Mouse (Mus musculus) adrenal gland (tissue): ENCODE measurements around the gene Sap30l.

ENCODE experiments used
- intact Hi-C: fragments of 180-260 bp; cut with DNase I; formaldehyde crosslinking; loops from one replicate; pipeline ENCODE4 v1.15.1; 2025
- long read RNA-seq, 2 experiments: library from polyadenylated mRNA; unstranded; transcript quantifications; one replicate each; pipeline ENCODE4 v2.0.0; 2020; ENCODE audit warnings: borderline replicate concordance in 1 of 2; ENCODE audit not compliant: insufficient replicate concordance in 1 of 2

The Sap30l gene
- long read RNA-seq, experiment 1, partial matches to known transcripts, result 3 of 9 reads
- long read RNA-seq, experiment 1, other reads (novel, unspliced or antisense), result 4 of 9 reads
- long read RNA-seq, experiment 2, transcript Sap30l-201 (4 exons, 1,151 nt), result major isoform, 7 of 8 reads
- long read RNA-seq, experiment 2, partial matches to known transcripts, result 1 of 8 reads
- long read RNA-seq, experiment 2, other reads (novel, unspliced or antisense), result 0 of 8 reads

DNA sequence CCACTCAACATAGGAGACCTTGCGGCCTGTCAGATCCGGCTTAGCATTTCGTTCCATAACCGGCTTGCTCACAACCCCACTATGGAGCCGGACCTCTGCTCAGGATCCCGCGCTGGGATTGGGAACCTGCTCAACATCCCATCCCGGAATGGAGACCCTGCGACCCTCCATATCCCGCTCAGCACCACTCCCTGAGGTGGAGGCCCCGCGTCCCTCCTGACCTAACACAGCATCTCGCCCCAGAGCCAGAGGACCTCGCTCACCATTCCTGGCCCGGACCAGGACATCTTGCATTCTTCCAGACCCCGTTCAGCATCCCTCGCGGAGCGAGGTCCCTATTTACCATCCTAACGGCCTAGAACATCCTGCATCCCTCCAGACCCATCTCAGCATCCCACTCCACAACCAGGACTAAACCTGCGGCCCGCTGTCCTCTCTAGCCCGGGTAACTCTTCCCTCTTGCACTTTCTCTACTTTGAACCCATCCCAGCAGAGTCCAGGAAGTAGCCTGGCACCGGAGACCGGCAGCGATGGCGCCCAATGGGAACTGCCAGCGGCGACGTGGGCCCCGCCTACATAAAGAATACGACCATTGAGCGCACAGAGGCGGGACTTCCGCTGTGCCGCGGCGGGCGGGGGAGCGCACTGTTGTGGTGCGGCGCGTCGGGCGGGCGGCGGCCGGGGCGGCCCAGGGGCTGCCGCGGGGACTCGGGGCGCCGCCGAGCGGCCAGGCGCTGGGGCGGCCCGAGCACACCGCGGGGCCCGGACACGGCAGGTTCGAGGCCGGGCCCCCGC lies at the start of gene Sap30l:
Gene Sap30l (plus strand): TSS at position 667 of the 795 bp plus-strand sequence.
- intact Hi-C loops, result no loop called here

DNA sequence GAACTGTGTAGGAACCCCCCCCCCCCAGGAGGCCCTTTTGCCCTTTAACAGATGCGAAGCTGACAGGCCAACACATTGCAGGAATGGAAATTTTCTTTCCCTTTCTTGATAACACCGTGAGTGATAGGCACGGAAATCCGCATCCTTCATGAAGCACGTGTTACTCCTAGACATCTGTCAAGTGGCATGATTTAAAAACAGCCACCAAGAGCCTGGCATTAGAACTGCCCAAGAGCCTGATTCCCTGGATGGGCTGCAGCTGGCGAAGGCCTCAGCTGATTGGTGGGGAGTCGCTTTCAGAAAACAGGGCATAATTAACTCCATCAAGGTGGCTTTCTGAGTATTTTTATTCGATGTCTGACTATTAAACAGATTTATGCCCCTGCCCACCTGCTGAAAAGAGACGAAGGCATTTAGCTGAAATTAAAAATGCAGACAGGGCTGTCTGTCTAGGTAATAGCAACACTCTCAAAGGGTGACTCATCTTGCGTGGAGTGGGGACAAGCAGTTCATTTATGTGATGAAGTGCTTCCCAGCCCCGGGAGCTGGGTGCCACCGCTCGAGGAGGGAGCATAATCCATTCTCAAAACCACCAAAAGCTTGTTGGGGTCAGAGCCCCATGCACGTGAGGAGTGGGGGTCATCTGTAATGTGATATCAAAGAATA lies 47.8 kb upstream of the Sap30l start:
- intact Hi-C loops, result no loop called here

DNA sequence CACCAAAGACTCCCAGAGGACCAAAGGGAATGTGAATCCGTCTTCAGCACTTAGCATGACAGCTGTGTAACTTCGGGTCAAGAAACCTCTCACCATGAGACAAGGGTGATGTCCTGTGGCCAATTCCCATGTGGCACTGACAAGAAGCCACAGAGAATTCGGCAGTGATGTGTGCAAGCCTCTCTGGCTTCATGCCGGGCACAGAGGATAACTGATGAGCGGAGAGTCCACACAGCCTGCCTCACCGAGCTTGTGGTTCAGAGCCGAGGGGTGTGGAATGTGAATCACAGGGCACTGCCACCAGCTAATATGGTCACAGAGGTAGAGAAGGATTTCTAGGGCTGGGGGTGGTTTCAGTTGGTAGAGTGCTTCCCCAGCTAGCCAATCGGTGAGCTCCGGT lies 42.8 kb upstream of the Sap30l start:
- intact Hi-C loops, result no loop called here

DNA sequence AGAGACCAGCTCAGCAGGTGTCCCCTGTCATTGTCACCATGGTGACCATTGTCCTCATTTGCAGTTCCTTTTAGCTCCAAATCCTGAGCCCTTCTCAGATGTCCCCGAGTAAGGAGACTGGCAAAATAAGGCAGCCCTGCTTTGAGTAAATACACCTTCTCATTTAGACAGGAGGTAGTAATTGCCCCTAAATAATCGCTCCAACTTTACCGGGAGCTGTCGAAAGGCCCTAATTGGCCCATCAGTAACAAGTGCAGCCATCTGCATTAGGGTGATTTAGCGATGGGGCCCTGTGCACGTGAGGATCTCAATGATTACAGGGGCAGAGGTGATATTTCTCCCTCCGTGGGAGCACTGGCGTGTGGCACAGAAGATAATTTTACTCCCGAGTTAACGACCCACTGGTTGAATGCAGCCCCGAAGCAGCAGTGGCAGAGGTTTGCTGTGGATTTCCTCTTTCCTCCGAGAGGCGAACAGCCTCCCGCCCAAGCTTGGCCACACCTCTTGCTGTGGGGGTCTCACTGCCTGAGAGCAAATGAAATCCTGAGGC lies 40.9 kb upstream of the Sap30l start:
- intact Hi-C loops, result no loop called here

DNA sequence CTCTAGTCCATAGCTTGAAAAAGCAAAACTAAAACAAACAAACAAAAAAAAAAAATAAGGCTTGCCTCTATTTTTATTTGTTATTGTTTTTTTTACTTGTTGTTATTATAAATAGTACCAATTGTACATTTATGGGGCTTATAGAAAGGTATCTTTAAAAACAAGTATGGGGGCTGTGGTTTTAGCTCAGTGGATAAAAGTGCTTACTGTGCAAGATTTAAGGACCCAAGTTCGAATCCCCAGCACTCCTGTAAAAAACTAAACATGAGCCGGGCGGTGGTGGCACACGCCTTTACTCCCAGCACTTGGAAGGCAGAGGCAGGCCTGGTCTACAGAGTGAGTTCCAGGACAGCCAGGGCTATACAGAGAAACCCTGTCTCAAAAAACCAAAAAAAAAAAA lies 40.1 kb upstream of the Sap30l start:
- intact Hi-C loops, result no loop called here

DNA sequence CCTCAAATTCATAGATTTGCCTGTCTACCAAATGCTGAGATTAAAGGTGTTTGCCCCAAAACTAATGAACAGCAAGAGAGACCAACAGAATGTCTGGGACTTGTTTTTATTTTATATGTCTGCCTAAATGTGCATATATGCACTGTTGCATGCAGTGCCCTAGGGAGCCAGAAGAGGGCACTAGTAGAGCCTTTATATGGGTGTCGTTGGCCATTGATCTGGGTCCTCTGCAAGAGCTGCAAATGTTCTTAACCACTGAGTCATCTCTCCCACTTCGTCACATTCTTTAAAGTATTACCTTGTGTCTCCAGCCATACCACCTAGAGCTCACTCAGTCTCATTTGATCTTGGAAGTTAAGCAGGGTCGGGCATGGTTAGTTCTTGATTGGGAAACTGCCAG lies 37.3 kb upstream of the Sap30l start:
- intact Hi-C loops, result no loop called here

DNA sequence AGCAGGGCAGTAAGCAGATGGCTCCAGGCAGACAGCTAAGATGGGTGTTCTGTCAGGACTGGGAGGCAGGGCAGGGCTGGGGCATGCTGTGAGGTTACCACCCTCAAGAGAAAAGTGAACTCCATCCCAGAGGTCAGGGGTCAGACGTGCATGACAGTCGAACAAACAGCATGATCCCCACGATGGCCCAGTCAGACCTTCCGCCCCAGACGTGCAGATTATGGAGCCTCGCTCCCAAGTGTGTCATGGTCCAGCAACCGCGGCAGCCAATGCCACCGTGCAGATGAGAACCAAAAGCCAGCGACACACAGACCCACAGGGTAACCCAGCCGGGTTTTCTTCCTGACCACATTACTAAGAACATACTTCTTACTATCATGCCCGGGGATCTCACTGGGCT lies 34.8 kb upstream of the Sap30l start:
- intact Hi-C loops, result no loop called here

DNA sequence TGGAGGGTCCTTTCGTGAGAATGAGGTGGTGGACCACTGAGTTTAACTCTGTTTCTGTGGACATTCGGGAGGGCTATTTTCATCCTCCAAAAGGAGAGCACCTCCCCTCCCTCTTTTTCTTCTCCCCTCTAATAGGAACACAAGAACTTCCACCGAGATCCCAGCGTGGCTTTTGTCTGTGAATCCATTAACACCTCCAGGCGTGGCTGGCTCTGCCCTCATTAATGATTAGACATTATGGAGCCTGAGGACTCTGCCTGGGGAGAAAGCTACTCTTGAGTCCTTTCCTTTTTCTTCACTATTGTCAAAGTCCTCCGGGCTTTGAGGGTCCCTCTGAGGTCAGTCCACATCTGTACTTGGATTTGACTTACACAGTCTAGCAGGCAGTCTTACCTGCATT lies 34.3 kb upstream of the Sap30l start:
- intact Hi-C loops, result no loop called here

DNA sequence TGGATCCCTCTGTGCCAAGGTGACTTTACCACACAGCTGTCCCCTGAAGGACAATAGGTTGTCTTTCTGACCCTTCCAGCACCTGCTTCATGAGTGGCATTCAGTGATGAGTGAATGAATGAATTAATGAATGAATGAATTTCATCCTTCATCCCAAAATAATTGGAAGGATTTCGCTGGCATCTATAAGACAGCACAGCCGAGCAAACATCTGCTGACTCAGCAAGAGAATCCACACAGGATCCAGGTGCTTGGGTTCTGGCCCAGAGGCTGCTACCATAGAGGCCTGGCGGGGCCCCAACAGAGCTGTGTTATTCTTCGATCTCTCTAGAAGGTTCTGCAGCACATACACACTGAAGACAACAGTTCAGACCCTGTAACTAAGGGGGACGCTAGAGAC lies 30.7 kb upstream of the Sap30l start:
- intact Hi-C loops, result no loop called here

DNA sequence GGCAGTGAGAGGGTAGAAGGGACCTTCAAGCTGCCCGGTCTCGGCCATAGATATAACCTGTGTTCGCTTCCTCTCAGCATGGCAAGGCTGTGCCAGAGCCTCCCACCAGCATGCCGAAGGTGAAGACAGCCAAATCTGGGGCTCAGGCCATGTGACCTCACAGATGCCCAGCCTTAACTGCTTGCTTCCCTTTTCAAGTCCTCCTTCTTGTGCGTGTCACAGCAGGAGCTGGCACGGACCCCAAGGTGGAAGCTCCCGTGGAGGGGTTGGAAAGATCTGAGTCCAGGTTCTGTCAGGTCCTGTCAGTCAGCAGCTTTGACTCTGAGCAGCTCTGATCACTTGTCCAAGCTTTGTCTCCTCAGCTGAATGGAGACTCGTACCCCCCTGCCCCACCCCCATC lies 29.8 kb upstream of the Sap30l start:
- intact Hi-C loops, result no loop called here

DNA sequence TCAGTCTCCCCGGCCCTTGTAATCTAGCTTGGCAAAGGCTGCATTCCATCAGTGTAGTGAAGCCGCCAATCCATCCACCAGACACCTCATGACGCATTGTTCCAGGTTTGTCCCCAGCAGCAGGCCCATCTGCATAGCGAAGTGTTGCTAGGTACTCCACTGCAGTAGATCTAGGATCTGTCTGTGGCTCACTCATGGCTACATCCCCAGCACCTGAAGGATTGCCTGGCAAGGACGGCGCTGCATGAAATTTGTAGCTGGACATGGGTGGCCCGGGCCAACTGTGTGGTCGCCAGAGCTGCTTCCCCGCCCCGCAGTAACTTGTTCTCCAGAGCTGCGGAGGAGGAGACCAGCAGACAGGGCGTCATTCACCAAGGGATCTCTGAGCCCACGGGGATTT lies 28.0 kb upstream of the Sap30l start:
- intact Hi-C loops, result no loop called here

DNA sequence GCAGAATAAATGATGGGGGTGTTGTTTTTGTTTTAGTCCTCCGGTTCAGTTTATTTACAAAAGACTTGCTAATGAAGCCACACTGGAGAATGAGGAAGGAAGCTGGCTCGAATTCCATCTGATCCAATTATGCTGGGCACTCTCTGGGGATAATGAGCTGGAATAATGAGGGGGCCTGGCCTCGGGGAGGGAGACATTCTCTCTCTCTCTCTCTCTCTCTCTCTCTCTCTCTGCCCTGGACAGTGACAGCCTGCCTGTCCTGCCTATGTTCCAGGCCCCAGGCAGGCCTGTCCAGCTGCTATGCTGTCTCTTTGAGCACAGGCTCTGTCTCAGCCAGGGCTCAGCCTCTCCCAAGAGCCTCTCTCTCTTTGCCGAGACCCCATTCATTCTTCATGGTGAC lies 27.5 kb upstream of the Sap30l start:
- intact Hi-C loops, result no loop called here

DNA sequence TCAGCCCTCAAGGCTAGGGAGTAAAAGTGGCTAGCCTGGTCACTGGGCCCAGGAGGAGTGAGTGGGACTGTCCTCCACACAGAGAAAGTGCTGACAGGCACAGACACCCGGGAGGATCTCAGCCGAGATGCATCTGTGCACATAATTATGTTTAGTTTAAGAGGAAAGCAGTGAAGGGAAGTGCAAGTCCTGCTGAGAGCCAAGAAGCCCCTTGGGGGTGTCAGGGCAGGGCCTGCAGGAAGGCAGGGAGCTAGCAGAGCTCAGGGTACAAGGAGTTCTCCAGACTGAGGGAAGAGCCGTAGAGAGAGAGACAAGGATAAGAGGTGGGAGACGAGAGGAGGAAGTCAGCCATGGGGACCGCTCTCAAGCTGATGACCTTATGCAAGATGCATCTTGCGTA lies 25.6 kb upstream of the Sap30l start:
- intact Hi-C loops, result loop anchor here (5.0 kb wide), 1 partner anchor 299 kb away; no protein-coding TSS in a partner anchor

DNA sequence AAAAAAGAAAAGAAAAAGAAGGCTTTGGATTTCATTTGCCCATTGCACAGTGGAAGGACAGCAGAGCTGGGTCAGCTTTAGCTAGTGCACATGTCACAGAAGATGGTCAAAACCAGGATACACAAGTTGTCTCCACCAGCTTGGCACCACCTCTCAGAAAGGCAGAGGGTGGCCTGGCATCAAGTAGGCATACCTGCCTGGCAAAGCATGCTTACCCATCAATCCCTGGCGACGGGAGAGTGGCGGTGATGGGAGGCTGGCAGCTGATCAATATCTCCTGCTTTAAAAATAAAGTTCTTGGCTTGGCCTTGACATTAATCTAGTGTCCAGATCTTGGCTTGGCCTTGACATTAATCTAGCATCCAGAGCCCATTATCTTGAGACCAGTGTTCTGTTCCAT lies 24.9 kb upstream of the Sap30l start:
- intact Hi-C loops, result loop anchor here (5.0 kb wide), 1 partner anchor 299 kb away; no protein-coding TSS in a partner anchor

DNA sequence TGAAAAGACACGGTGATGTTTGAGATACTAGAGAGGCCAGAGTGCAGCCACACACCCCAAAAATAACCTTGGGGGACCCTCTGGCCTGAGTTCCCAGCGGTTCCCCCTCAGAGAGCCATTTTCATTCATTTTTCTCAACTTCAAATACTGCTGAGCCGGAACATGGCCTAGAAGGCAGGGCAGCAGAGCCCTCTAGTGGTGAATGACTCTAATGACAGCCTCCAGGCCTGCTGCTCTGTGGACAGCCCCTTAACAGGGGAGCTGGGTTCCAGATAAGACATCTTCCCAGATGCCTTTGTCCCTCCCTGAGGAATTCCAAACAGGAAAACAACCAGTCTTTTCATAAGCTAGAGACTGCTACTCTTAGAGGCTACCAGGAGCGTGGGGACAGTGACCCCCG lies 23.1 kb upstream of the Sap30l start:
- intact Hi-C loops, result loop anchor here (2.0 to 5.0 kb wide), 3 partner anchors 162 to 301 kb away; no protein-coding TSS in a partner anchor

DNA sequence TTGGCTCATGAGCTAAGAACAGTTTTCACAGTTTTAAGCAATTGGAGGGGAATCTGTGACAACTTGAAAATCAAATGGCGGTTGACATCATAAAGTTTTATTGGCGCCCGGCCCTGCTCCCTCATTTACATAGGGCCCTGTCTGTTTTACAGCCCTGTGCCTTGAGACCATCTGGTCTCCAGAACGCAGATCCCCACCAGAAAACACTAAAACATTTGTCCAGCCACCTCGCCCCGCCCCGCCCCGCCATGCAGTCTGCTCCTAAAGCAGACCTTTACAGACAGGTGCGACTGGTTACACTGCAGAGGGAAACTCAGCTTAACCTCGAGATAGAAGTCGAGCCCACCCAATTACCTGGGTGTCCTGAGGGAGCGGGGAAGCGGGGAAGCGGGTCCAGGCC lies 21.6 kb upstream of the Sap30l start:
- intact Hi-C loops, result loop anchor here (2.0 to 5.0 kb wide), 3 partner anchors 163 to 303 kb away; no protein-coding TSS in a partner anchor

DNA sequence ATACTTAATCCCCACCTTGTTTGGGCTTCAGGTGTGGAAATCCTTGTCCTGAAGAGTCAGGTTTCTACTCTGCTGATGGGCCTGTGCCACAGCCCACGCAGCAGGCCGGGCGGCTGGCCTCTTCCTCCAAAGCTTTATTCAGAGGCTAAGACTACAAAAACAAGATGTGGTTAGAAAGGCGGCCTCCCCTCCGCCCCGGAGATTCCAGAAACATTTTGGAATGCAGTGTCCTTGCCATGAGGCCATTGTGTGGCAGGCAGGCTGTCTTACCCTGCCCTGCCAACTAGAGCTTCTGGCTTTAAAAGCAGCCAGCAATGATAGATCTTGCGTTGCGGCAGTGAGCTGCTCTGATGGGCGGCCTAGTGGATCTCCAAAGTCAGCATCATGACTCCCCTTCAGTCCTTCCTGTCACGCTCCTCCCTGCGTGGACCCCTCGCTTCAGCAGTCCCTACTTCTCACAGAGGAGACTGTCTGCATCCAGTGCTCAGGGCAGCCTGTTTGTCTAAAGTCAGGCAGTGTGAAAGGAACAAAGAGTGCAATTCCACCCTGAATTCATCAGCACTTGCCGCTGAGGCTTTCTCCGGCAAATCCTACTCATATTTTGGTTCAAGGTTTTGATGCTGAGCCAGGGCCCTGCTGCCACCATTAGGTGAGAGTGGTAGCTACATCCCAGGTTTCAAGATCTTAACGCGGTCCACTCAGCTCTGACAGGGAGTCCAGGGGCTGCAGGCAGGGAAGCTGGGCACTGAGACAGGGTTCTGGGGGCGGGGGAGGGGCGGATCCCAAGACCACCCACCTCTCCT lies 14.6 kb upstream of the Sap30l start:
- intact Hi-C loops, result no loop called here

DNA sequence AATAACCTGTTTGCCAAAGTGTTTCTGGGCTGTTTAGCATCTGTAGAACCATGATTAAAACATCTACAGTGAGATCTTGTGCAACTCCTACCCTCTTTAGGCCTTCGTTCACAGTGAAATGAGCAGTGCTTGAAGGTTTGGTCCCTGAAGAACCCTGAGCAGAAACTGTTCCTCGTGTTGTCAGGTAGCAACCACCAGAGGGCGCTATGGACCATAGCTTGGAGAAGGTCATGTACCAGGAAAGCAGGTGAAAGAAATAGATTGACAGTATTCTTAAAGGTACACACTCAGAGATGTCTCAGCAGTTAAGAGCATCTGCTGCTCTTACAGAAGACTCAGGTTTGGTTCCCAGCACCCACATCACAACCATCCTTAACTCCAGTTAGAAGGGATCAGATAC lies 13.5 kb upstream of the Sap30l start:
- intact Hi-C loops, result no loop called here

DNA sequence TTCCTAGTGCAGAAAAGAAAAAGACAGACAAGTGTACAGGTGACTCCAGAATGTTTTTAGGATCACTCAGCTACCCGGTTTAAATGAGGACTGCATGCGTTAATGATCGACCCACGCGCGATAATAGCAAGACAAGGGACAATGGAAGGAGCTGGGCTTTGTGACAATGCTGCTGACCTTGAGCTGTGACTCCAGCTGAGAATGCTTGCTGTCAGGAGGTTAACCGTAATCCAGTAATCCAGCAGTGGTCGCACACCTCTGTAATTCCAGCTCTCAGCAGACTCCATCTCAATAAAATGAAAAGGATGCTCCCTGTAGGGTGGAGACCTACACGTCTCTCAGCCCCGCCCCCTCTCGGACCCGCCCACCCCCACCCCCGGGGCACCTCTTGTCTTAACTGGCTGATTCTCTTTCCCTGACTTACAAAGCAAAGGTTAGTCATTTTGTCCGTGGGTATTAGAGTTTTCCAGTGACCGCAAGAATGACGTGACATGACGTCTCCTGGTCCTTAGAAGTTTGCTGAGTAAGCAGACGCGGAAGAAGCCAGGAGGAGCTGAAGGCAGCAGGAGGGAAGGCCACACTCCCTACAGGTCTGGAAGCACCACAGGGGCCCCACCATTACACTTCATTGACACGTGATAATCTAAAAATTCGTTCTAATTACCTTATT lies 10.4 kb upstream of the Sap30l start:
- intact Hi-C loops, result no loop called here

DNA sequence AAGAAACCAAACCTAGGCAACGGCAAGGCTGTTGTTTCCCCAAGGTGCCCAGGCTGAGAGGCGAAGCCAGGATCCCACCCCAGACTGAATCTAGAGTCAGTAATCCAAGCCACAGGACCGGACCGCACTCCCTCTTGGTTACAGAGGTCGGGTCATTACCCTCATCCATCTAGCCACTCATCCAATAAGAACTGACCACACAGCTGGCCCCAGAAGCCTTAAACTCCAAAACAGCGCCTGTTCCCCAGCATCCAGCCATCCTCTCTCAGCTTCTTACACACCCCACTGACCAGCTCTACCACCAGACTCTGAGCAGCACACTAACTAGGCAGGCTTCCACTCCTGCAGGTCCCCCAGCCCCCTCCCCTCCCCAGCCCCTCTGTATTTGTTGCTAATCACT lies 6.4 kb upstream of the Sap30l start:
- intact Hi-C loops, result no loop called here

DNA sequence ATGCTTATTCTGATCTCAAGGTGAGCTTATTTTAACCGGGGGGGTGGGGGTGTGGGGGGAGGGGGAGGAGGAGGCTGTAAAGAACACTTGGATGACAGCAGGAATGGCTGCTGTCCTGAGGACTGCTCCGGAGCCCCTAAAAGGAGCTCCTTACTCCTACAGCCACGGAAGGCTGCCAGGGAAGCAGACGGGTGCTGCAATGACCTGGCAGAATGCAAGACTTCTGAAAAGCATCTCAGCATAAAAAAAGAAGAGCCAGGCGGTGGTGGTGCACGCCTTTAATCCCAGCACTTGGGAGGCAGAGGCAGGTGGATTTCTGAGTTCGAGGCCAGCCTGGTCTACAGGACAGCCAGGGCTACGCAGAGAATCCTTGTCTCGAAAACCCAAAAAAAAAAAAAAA lies 3.6 kb upstream of the Sap30l start:
- intact Hi-C loops, result no loop called here
